Mouse (Mus musculus): ENCODE measurements around the gene Uso1.

Uso1 gene

GRCm38 (mm10) chr5:92137239-92138046, at the start of gene Uso1:
Uso1 (plus strand) TSS chr5:92137938.
- DNase-seq (ENCODE audit: low spot score in 2 of 2): peak; percentile 100

GRCm38 (mm10) chr5:92093263-92094061, 44.3 kb upstream of the Uso1 start:
- no peak for DNase-seq (ENCODE audit: low spot score in 2 of 2)

- DNase-seq (ENCODE audit: low spot score in 2 of 2): no peak
Observed at GRCm38 (mm10) chr5:92094062-92094415, 43.7 kb upstream of the Uso1 start.

- no peak for DNase-seq (ENCODE audit: low spot score in 2 of 2)
Observed at GRCm38 (mm10) chr5:92096786-92097185, 41.0 kb upstream of the Uso1 start.

GRCm38 (mm10) chr5:92097779-92098178, 40.0 kb upstream of the Uso1 start:
- DNase-seq (ENCODE audit: low spot score in 2 of 2): no peak

- no peak for DNase-seq (ENCODE audit: low spot score in 2 of 2)
Observed at GRCm38 (mm10) chr5:92098351-92099109, 39.2 kb upstream of the Uso1 start.

GRCm38 (mm10) chr5:92101601-92102000, 36.1 kb upstream of the Uso1 start:
- no peak for DNase-seq (ENCODE audit: low spot score in 2 of 2)

- DNase-seq (ENCODE audit: low spot score in 2 of 2): no peak
Observed at GRCm38 (mm10) chr5:92103062-92103461, 34.7 kb upstream of the Uso1 start.

- no peak for DNase-seq (ENCODE audit: low spot score in 2 of 2)
Observed at GRCm38 (mm10) chr5:92103816-92104415, 33.8 kb upstream of the Uso1 start.

- DNase-seq (ENCODE audit: low spot score in 2 of 2): no peak
Observed at GRCm38 (mm10) chr5:92106327-92107125, 31.2 kb upstream of the Uso1 start.

GRCm38 (mm10) chr5:92107282-92107681, 30.5 kb upstream of the Uso1 start:
- DNase-seq (ENCODE audit: low spot score in 2 of 2): no peak

- DNase-seq (ENCODE audit: low spot score in 2 of 2): no peak
Observed at GRCm38 (mm10) chr5:92110818-92111355, 26.9 kb upstream of the Uso1 start.

- DNase-seq (ENCODE audit: low spot score in 2 of 2): no peak
Observed at GRCm38 (mm10) chr5:92112175-92112574, 25.6 kb upstream of the Uso1 start.

- no peak for DNase-seq (ENCODE audit: low spot score in 2 of 2)
Observed at GRCm38 (mm10) chr5:92112585-92112984, 25.2 kb upstream of the Uso1 start.

GRCm38 (mm10) chr5:92113484-92113883, 24.3 kb upstream of the Uso1 start:
- no peak for DNase-seq (ENCODE audit: low spot score in 2 of 2)

- no peak for DNase-seq (ENCODE audit: low spot score in 2 of 2)
Observed at GRCm38 (mm10) chr5:92114223-92114622, 23.5 kb upstream of the Uso1 start.

- no peak for DNase-seq (ENCODE audit: low spot score in 2 of 2)
Observed at GRCm38 (mm10) chr5:92114939-92115338, 22.8 kb upstream of the Uso1 start.

- DNase-seq (ENCODE audit: low spot score in 2 of 2): peak; percentile 38 to 77
Observed at GRCm38 (mm10) chr5:92117823-92118403, 19.8 kb upstream of the Uso1 start.

- DNase-seq (ENCODE audit: low spot score in 2 of 2): no peak
Observed at GRCm38 (mm10) chr5:92121636-92122035, 16.1 kb upstream of the Uso1 start.

- no peak for DNase-seq (ENCODE audit: low spot score in 2 of 2)
Observed at GRCm38 (mm10) chr5:92125446-92125845, 12.3 kb upstream of the Uso1 start.

Data from spleen, postnatal 4 days (tissue).